Mouse (Mus musculus): Measurements from ENCODE around the gene Fnip2. TPM values are rescaled to one million over a fixed set of nuclear protein-coding genes. Genes with fewer than 3 reads are reported as not detected.

Fnip2 gene
- polyA plus RNA-seq, 1 experiment from 2014 or later, result 3.3 TPM

DNA sequence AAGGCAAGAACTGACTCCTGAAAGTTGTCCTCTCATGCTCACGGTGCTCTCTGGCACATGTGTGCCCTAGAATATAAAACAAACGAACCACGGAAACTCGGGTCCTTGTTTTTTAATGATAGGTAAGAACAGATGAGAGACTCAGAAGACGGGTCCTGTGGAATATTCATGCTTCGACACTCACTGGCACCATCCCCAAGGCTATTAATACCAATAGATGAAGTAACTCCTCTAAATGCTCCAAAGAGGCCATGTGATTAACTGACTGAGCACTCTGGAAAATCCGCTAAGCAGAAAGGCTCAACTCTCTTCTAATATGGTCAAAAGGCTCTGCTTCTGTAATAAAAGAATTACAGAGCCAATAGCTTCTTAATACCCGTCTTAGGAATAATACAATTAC lies 73.6 kb downstream of the Fnip2 start:
- 92% methylated on average over 8 of the region's 8 CpGs for WGBS
- no peak for ATAC-seq
- Histone ChIP-seq H3K4me3 (ENCODE audit: low read depth, low read length) (no peak overlapping the region), H3K36me3 (ENCODE audit: control insufficient read depth, insufficient read depth) (peaks cover 22% of the 10 kb centered on the region), H3K9ac (ENCODE audit: low read depth, low read length) (no peak overlapping the region), H3K27ac (ENCODE audit: low read depth, low read length) (no peak overlapping the region), H3K4me1 (replicated peaks; ENCODE audit: control insufficient read depth, insufficient read depth, low read length) (no peaks in the 10 kb centered on the region), H3K4me2 (replicated peaks; ENCODE audit: low read depth) (no peak overlapping the region), H3K27me3 (replicated peaks; ENCODE audit: control insufficient read depth, insufficient read depth, low read length) (no peaks in the 10 kb centered on the region), H3K9me3 (ENCODE audit: control insufficient read depth) (no peaks in the 10 kb centered on the region)
- TF ChIP-seq CTCF (IDR thresholded peaks at IDR 0.05; ENCODE audit: low read depth), result no peak

DNA sequence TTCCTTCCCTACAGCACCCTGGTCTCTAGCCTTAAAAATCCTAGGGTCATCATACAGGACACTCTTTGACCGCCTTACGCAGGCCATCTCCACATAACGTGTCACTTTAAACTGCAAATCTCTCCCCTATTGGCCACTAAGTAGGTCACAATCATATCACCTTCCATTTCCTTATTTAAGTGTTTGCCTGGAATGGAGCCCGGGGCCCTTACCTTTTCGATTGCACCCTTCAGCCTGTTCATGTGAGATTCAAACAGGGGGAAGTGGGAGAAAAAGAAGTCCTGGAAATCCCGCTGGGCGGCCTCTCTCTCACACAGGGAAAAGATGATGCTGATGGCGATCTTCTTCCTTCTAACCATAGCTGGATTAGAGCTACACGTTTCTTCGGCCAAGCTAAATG lies 74.5 kb downstream of the Fnip2 start:
- WGBS, result 95% methylated on average over 10 of the region's 10 CpGs
- Histone ChIP-seq H3K4me1 (replicated peaks; ENCODE audit: control insufficient read depth, insufficient read depth, low read length) (no peaks in the 10 kb centered on the region), H3K36me3 (ENCODE audit: control insufficient read depth, insufficient read depth) (peaks cover 30% of the 10 kb centered on the region), H3K9ac (ENCODE audit: low read depth, low read length) (no peak overlapping the region), H3K27me3 (replicated peaks; ENCODE audit: control insufficient read depth, insufficient read depth, low read length) (no peaks in the 10 kb centered on the region), H3K4me3 (ENCODE audit: low read depth, low read length) (no peak overlapping the region), H3K9me3 (ENCODE audit: control insufficient read depth) (no peaks in the 10 kb centered on the region), H3K4me2 (replicated peaks; ENCODE audit: low read depth) (no peak overlapping the region), H3K27ac (ENCODE audit: low read depth, low read length) (no peak overlapping the region)
- no peak for TF ChIP-seq CTCF (IDR thresholded peaks at IDR 0.05; ENCODE audit: low read depth)
- no peak for ATAC-seq

DNA sequence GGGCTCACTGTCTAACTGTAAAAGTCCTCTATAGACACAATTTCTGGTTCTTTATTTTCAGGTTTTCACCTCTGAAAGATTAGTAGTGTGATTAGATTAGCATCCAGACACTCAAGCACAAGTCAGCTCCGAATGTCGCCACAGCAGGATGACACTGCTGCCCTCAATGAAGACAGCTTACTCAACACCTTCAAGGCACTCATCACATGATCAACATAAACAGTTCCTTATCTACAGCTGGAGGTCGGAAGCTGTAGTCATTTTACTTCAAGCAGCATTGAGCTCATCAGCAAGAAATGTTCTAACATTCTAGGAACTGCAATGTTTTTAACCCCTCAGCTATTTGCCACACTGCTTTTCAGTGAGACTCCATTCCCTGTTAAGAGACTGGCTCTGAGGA lies 76.0 kb downstream of the Fnip2 start:
- Histone ChIP-seq H3K27ac (ENCODE audit: low read depth, low read length) (peak overlapping the region; percentile 46; the same call in 1 of the 2 replicates), H3K4me2 (replicated peaks; ENCODE audit: low read depth) (no peak overlapping the region), H3K4me3 (ENCODE audit: low read depth, low read length) (no peak overlapping the region), H3K27me3 (replicated peaks; ENCODE audit: control insufficient read depth, insufficient read depth, low read length) (no peaks in the 10 kb centered on the region), H3K9ac (ENCODE audit: low read depth, low read length) (no peak overlapping the region), H3K36me3 (ENCODE audit: control insufficient read depth, insufficient read depth) (peaks cover 41% of the 10 kb centered on the region), H3K9me3 (ENCODE audit: control insufficient read depth) (no peaks in the 10 kb centered on the region), H3K4me1 (replicated peaks; ENCODE audit: control insufficient read depth, insufficient read depth, low read length) (no peaks in the 10 kb centered on the region)
- ATAC-seq, result peak; percentile 57
- no peak for TF ChIP-seq CTCF (IDR thresholded peaks at IDR 0.05; ENCODE audit: low read depth)
- WGBS, result 47% methylated on average over 3 of the region's 3 CpGs

DNA sequence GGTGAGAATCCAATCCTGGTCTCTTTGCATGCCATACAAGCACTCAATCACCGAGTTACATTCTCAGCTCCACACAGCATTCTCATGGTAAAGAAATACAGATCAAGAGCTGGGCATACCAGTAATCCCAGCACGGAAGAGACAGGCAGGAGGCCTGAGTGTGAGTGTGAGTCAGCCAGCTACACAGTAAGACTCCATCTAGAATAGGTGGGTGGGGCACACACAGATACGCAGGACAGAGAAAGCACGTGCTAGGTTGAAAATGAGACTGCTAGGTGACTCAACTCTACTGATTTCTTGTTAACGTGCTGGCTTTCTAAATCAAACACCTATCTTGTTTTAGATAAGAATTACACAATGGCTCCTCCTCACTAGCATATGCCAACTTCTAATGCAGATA lies 77.5 kb downstream of the Fnip2 start:
- Histone ChIP-seq H3K4me1 (replicated peaks; ENCODE audit: control insufficient read depth, insufficient read depth, low read length) (no peaks in the 10 kb centered on the region), H3K9me3 (ENCODE audit: control insufficient read depth) (no peaks in the 10 kb centered on the region), H3K4me2 (replicated peaks; ENCODE audit: low read depth) (no peak overlapping the region), H3K36me3 (ENCODE audit: control insufficient read depth, insufficient read depth) (peaks cover 51% of the 10 kb centered on the region), H3K4me3 (ENCODE audit: low read depth, low read length) (no peak overlapping the region), H3K9ac (ENCODE audit: low read depth, low read length) (no peak overlapping the region), H3K27me3 (replicated peaks; ENCODE audit: control insufficient read depth, insufficient read depth, low read length) (no peaks in the 10 kb centered on the region), H3K27ac (ENCODE audit: low read depth, low read length) (no peak overlapping the region)
- 59% methylated on average over 5 of the region's 5 CpGs for WGBS
- peak; percentile 69 for ATAC-seq
- no peak for TF ChIP-seq CTCF (IDR thresholded peaks at IDR 0.05; ENCODE audit: low read depth)

DNA sequence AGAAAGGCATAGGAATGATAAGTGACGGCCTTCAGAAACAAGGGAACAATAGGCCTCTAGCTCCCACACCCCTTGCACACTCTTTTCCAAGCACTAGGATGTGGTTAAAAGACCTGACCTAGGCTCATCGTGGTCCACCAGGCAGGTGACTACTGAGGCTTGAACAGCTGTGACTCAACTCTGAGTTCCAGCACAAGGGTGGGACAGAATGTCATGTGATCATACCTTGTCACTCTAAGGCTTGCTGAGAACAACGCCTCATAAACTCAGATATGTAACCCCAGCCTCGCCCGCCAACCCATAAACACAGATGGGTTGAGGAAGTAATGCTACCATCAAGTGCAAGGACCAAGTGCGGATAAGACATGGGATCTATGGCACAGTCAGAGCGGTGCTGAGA lies 79.6 kb downstream of the Fnip2 start:
- Histone ChIP-seq H3K27me3 (replicated peaks; ENCODE audit: control insufficient read depth, insufficient read depth, low read length) (no peaks in the 10 kb centered on the region), H3K9ac (ENCODE audit: low read depth, low read length) (no peak overlapping the region), H3K9me3 (ENCODE audit: control insufficient read depth) (no peaks in the 10 kb centered on the region), H3K27ac (ENCODE audit: low read depth, low read length) (no peak overlapping the region), H3K4me2 (replicated peaks; ENCODE audit: low read depth) (no peak overlapping the region), H3K4me3 (ENCODE audit: low read depth, low read length) (no peak overlapping the region), H3K36me3 (ENCODE audit: control insufficient read depth, insufficient read depth) (peaks cover 55% of the 10 kb centered on the region), H3K4me1 (replicated peaks; ENCODE audit: control insufficient read depth, insufficient read depth, low read length) (no peaks in the 10 kb centered on the region)
- no peak for TF ChIP-seq CTCF (IDR thresholded peaks at IDR 0.05; ENCODE audit: low read depth)
- ATAC-seq, result peak; percentile 69
- WGBS, result 60% methylated on average over 7 of the region's 7 CpGs

DNA sequence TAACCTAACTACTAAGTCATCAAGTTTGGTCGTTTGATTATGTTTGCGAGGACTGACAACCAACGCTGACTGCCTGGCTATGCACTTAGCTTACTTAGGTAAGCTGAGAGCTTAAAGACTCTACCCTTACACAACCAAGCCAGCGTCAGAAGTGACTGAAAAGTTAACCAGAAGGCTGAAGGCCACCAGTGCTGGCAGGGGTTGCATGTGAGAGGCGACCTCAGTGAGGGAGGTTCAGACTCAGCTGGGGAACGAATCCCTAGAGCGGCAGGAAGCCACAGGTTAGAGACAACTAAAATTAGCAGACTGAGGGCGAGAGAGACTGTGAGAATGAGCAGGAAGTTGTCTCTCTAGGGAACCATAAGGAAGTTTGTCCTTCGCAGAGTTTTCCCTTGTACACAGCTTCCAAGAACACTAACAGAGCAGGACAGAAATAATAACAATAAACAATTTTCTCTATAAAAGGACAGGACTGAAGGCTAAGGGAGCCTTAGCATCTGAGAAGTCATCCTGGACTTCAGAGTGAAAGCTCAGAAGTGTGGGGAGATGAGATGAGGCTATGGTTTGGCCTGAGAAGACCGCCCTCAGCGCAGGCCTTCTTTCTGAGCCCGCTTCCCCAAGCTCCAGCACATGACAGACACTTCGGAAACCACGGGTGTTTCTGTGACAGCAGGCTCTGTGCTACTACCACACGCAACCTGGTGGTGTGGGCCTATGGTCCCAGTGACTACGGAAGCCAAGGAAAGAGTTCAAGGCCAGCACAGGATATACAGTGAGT lies 83.1 kb downstream of the Fnip2 start:
- no peak for ATAC-seq
- H3K4me3 ChIP-seq (ENCODE audit: low read depth, low read length), result no peak overlapping the region
- H3K4me2 ChIP-seq (replicated peaks; ENCODE audit: low read depth), result no peak overlapping the region
- 80% methylated on average over 16 of the region's 16 CpGs for WGBS
- no peaks in the 10 kb centered on the region for H3K4me1 ChIP-seq (replicated peaks; ENCODE audit: control insufficient read depth, insufficient read depth, low read length)
- H3K27me3 ChIP-seq (replicated peaks; ENCODE audit: control insufficient read depth, insufficient read depth, low read length), result no peaks in the 10 kb centered on the region
- no peak overlapping the region for H3K9ac ChIP-seq (ENCODE audit: low read depth, low read length)
- TF ChIP-seq CTCF (IDR thresholded peaks at IDR 0.05; ENCODE audit: low read depth), result no peak
- H3K36me3 ChIP-seq (ENCODE audit: control insufficient read depth, insufficient read depth), result peaks cover 67% of the 10 kb centered on the region
- H3K9me3 ChIP-seq (ENCODE audit: control insufficient read depth), result no peaks in the 10 kb centered on the region
- H3K27ac ChIP-seq (ENCODE audit: low read depth, low read length), result peak overlapping the region; percentile 41; the same call in 1 of the 2 replicates

Measured in intestine, postnatal 0 days (tissue).